Mouse (Mus musculus): ENCODE measurements at regions not wholly inside any gene's neighbourhood (a gene's known extent, or its start where the extent isn't known, plus 50 kb on each side); places are given as distances from the start of the nearest gene placed in this dataset.

DNA sequence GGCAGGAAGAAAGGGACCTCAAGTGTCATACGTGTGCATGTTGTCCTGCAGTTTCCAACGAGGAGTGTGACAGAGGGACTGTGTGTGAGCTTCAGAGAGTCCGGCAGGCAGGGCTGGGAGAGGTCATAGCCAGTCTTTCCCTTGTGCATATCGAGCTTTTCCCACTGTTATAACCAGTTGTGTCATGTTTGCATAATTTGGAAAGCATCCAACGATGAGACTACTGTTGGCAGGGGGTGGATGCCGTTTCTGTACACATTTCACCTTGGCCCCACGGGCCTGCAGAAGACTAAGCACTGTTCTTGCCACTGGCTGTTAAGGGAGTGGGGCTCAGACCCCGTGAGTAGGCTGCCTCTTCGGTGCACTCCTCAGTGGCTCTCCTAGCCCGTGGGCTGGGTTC lies 174.2 kb downstream of the Katnal1 start:
- TF ChIP-seq CTCF (IDR thresholded peaks at IDR 0.05; ENCODE audit: low read depth) (no peak), EP300 (IDR thresholded peaks at IDR 0.05; ENCODE audit: low read depth) (no peak)
